Mouse (Mus musculus) bone marrow macrophage, adult 2 months (primary cell): ENCODE measurements around the gene Nox1. TPM values are rescaled to one million over a fixed set of nuclear protein-coding genes. Genes with fewer than 3 reads are reported as not detected.

Experiments used
- H3K27ac ChIP-seq: 2 replicates; pipeline ENCODE4 v1.5.1; 2012; ENCODE audit warnings: low read depth, low read length; ENCODE audit not compliant: insufficient read depth
- H3K4me1 ChIP-seq: 2 replicates; pipeline ENCODE4 v1.6.1; 2012; ENCODE audit warnings: low read length; ENCODE audit not compliant: control insufficient read depth, insufficient read depth
- H3K4me3 ChIP-seq: 2 replicates; pipeline ENCODE4 v1.5.1; 2012; ENCODE audit warnings: mild to moderate bottlenecking, low read length, moderate library complexity; ENCODE audit not compliant: insufficient read depth
- CTCF ChIP-seq: IDR thresholded peaks from 2 replicates; pipeline ENCODE4 v1.5.1; 2012; ENCODE audit warnings: low read depth, mild to moderate bottlenecking, low read length, moderate library complexity
- POLR2A ChIP-seq: IDR thresholded peaks from 2 replicates; pipeline ENCODE4 v1.6.1; 2012; ENCODE audit warnings: mild to moderate bottlenecking, low read depth, low read length, borderline replicate concordance
- polyA plus RNA-seq: library from polyadenylated mRNA; stranded (reverse); fragments of >200 nt; gene quantifications from 2 replicates; pipeline ENCODE4 v1.2.4, GENCODE M21; 2012; ENCODE audit not compliant: missing spikeins, insufficient read depth, insufficient read length

Nox1 gene
- polyA plus RNA-seq, 1 experiment, result 0.50 TPM

- H3K4me1 ChIP-seq, result no peaks in the 10 kb centered on the region
- TF ChIP-seq POLR2A (no peak), CTCF (no peak)
- no peak overlapping the region for H3K4me3 ChIP-seq
- no peak overlapping the region for H3K27ac ChIP-seq
Measured at GRCm38 (mm10) chrX:134174699-134175098, 47.1 kb downstream of the Nox1 start.

DNA sequence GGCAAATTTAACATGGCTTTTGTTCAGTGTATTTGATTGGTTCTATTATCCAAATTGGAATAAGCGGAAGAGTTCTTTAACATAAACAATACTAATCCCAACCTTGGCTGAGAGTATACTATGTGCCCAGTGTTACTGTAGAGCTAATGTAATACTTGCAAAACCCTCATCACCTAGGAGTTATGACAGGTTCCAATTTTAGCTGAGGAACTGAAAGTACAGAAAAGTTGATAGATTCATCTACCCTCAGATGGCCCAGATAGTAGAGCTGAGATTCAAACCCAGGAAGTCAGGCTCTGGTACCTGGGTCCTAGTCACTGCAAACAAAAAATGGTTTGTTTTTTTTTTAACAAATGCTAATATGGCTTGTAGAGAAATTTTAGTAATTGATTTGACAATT is 51.2 kb downstream of the Nox1 start:
- no peaks in the 10 kb centered on the region for H3K4me1 ChIP-seq
- H3K27ac ChIP-seq, result no peak overlapping the region
- H3K4me3 ChIP-seq, result no peak overlapping the region
- TF ChIP-seq POLR2A (no peak), CTCF (no peak)

GRCm38 (mm10) chrX:134163484-134163883 is 58.3 kb downstream of the Nox1 start:
- Histone ChIP-seq H3K27ac (no peak overlapping the region), H3K4me1 (peaks cover 5% of the 10 kb centered on the region; the same call in 1 of the 2 replicates), H3K4me3 (0 out of 2 replicates have a peak overlapping the region, but pooled peaks have one; percentile 2)
- TF ChIP-seq CTCF (no peak), POLR2A (no peak)

DNA sequence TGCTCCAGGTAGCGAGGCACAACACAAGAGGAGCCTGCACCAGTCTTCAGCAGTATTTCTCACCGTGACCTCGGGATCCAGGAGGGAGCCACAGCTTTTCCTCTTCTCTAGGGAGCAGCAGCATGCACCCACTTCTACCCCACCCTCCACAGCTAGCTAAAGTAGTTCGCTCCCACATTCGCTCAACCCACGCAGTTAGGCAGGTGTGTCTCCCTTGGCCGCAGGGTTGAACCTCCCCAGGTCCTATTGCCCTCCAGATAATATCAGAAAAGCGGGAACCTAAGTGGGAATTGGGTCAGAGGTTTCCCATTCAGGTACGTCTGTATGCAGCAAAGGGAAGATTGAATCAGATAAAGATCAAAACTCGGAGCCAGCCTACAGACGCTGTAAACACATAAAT is 58.9 kb downstream of the Nox1 start:
- no peak overlapping the region for H3K27ac ChIP-seq
- H3K4me3 ChIP-seq, result no peak overlapping the region
- no peak for TF ChIP-seq POLR2A
- TF ChIP-seq CTCF, result no peak
- H3K4me1 ChIP-seq, result peaks cover 5% of the 10 kb centered on the region; the same call in 1 of the 2 replicates

GRCm38 (mm10) chrX:134162043-134162720 is 59.6 kb downstream of the Nox1 start, which contains the start of gene Xkrx:
Gene Xkrx (minus strand): TSS chrX:134162076.
- Histone ChIP-seq H3K4me3 (no peak within 1 kb of the TSS), H3K27ac (no peak within 1 kb of the TSS)

DNA sequence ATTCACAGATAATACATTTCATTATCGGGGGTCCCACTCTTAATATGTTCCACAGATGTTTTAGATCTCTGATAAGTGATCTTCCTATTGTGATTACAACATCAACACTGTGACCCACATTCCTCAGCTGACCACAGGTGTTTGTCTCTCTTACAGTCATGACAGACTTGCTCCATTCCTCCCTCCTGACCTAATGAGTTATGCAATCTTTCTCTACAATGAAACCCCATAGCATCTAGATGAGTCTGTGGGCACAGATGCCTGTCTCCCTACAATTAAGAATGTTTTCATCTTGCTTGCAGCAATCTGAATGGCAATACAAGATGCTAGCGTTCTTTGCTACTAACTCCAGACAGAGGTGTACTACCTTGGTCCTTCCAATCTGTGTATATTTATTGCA is 61.3 kb downstream of the Nox1 start:
- TF ChIP-seq POLR2A (no peak), CTCF (no peak)
- H3K4me3 ChIP-seq, result no peak overlapping the region
- H3K27ac ChIP-seq, result no peak overlapping the region
- H3K4me1 ChIP-seq, result peaks cover 5% of the 10 kb centered on the region; the same call in 1 of the 2 replicates

More at GRCm38 (mm10) chrX:134162043-134162720, 59.6 kb downstream of the Nox1 start, which contains the start of gene Xkrx:
- H3K4me1 ChIP-seq, result peaks cover 5% of the 10 kb centered on the region; the same call in 1 of the 2 replicates
- no peak for TF ChIP-seq CTCF

GRCm38 (mm10) chrX:134158151-134158550 is 63.6 kb downstream of the Nox1 start:
- no peak overlapping the region for H3K4me3 ChIP-seq
- no peak overlapping the region for H3K27ac ChIP-seq
- no peak for TF ChIP-seq CTCF
- no peak for TF ChIP-seq POLR2A
- H3K4me1 ChIP-seq, result peaks cover 5% of the 10 kb centered on the region; the same call in 1 of the 2 replicates

DNA sequence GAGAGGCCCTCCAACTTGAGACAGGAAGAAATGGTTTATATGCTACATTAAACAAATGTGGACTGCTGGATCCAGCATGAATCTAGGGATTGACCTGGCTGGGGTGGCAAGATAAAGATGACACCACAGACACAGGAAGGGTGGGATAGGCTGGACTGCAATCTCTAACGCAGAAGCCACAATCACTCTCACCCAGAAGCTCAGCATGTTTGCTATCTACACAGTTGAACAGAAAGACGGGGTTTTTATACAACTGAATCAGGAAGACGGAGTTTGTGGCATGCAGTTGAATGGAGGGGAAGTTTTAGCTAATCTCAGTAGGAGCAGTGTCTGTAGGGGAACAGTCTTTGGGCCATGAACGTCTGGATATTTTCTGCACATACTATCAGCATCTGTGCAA is 79.8 kb downstream of the Nox1 start:
- no peak for TF ChIP-seq CTCF
- TF ChIP-seq POLR2A, result no peak
- H3K27ac ChIP-seq, result no peak overlapping the region
- peaks cover 12% of the 10 kb centered on the region for H3K4me1 ChIP-seq
- H3K4me3 ChIP-seq, result no peak overlapping the region

DNA sequence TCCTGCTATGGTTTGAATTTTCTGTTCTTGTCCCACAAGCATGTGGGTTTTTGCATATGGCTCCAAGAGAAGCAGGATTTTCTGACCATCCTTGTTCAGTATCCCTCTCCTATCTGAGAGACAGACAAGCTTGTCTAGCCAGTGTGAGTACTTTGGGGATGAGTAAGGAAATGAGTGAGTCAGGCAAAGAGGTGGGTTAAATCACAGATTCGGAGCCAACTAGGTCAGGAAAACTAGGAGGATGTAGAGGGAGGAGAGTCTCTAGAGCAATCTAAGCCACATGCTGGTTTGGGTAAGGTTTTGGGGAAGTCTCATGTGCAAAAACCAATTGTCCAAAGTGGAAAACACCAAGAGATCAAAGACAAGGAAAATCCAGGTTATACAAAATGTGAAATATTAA is 80.2 kb downstream of the Nox1 start:
- Histone ChIP-seq H3K27ac (no peak overlapping the region), H3K4me3 (no peak overlapping the region), H3K4me1 (peaks cover 12% of the 10 kb centered on the region)
- TF ChIP-seq CTCF (no peak), POLR2A (no peak)

GRCm38 (mm10) chrX:134140024-134140423 is 81.7 kb downstream of the Nox1 start:
- TF ChIP-seq CTCF, result no peak
- TF ChIP-seq POLR2A, result no peak
- Histone ChIP-seq H3K4me3 (no peak overlapping the region), H3K4me1 (peaks cover 12% of the 10 kb centered on the region), H3K27ac (no peak overlapping the region)

GRCm38 (mm10) chrX:134133821-134134220 is 87.9 kb downstream of the Nox1 start:
- H3K4me3 ChIP-seq, result no peak overlapping the region
- TF ChIP-seq POLR2A, result no peak
- TF ChIP-seq CTCF, result no peak
- no peak overlapping the region for H3K27ac ChIP-seq
- H3K4me1 ChIP-seq, result peaks cover 19% of the 10 kb centered on the region

DNA sequence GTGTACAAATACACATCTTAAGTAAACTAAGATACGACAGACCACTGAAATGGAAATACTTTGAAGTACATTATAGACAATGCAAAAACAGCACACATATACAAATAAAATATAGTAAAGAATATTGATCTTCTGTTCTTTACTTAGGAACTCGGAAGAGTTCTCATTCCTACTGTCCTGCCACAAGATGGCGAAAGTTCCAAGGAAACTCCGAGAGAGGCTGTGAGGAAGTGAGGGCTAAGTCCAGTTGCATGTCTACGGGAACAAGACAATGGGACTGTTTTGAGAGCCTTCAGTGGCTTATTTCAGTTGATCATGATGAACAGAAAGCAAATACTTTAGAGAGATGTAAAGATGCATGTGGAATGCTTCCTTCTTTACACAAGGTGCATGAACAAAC is 89.5 kb downstream of the Nox1 start:
- Histone ChIP-seq H3K27ac (peak overlapping the region; percentile 27; the same call in 1 of the 2 replicates), H3K4me1 (peaks cover 13% of the 10 kb centered on the region), H3K4me3 (no peak overlapping the region)
- no peak for TF ChIP-seq CTCF
- TF ChIP-seq POLR2A, result no peak
